Mouse (Mus musculus): ENCODE measurements around the gene Ccl5.

Gene Ccl5

DNA sequence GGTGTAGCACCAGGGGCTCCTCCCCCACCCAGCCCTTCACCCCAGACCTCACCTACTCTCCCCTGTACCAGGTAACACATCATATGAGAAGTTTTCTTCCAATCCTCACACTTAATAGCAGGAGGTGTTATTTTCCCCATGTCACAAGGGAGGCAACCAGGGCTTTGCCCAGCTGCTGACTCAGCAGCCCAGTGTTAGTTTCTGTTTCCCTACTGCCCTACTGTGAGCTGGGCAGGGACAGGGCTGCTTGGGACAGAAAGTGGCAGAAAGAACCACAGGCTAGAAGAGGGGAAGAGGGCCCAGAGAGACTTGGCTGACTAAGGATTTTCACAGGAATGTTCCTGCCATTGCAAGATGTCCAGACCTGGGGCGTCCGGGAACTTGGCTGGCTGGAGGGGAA lies 10.6 kb upstream of the Ccl5 start:
- DNase-seq (ENCODE audit: extremely low spot score, low spot score) = no peak

DNA sequence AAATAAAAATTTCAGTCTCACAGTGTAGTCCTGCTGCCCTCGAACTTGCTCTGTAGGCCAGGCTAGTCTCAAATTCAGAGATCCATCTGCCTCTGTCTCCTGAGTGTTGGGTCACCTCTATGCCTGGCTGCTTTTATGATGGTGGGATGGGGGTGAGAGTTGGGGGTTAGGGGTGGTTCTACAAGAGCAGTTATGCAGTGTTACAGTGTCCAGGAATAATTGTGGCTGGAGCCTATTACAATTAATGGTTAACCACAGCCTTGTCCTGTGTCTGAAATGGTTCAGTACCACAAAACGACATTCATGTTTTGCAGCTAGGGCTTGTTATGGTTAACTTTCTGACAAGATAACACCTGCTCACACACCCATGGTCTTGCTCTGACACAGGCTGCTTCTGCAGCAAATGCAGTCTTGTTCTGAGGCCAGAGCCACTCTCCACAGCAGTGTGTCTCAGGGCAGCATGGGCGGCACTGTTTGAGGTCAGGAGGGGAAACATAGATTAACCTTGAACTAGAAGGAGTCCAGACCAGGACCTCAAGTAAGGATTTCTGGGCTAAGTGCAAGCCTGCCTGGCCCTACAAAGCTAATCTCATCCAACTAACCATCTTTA lies 8.5 kb upstream of the Ccl5 start:
- DNase-seq (ENCODE audit: extremely low spot score, low spot score) = no peak

DNA sequence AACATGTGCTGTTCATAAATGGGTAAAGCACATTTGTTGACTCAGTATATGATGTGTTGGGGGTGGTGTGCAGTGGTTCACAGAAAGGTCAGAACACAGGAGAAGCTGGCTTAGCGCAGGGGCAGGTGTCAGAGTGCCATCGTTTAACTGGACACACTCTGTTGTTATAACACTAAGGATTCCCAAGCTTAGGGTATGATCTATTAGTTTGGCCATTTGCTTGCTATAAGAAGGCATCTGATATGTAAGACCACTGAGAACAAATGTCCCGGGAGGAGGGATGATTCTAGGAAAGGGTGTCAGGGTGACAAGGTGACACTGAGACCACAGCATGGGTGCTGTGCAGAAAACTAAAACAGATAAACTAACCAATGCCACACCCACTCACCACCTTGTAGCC lies 6.5 kb upstream of the Ccl5 start:
- no peak for DNase-seq (ENCODE audit: extremely low spot score, low spot score)

DNA sequence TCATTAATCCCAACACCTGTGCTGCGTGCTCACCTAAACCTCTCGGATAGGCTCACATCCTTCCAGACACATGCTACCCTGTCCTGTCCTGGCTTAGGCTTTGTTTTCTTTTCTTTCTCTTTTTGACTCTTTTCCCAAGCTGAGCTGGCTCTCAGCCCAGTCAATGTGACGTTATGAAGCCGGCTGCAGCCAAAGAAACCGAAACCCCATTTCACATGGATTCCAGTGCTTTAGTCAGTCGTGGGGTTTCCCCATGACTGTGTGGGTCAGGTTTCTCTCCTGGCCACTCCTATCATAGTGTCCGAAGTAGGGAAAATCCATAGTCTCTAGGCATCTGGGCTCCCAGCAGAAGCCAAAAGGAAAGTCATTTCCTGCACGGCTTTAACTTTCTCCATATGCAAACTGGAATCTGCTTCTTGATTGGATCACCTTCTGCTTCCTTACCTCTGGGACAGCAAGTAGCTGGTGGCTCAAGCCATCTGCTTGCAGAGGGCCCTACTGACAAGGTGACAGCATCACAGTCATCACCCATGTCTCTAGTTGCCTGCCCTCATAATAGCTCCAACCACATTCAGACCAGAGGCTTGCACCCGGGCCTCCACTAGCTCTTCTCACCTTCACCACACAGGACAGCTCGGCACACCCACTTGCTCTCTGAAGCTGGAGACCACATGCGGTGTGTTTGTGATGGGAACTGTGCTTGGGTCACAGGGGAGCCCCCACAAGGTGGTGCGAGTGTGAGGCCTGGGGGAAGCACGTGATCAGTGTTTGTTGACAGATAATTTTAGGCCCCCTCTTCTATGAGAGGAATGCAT lies 4.5 kb upstream of the Ccl5 start:
- DNase-seq (ENCODE audit: extremely low spot score, low spot score) = no peak

DNA sequence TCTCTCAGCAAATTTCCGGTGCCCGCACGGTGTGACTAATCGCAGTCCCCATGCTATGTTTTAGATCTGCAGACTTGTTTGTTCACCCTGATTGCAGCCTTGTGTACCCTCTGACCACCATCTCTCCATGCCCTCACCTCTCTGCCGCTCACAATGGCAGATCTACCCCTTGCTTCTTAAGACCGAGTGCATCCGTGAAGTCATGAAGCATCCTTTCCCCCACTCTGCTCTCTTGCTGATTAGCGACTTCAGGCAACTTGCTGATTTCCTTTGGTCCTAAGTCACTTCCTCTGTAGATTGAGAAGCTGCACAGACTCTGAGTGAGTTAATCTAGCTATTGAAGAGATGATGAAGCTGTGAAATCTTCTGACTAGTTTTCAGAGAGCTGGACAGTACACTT lies 3.8 kb upstream of the Ccl5 start:
- no peak for DNase-seq (ENCODE audit: extremely low spot score, low spot score)

DNA sequence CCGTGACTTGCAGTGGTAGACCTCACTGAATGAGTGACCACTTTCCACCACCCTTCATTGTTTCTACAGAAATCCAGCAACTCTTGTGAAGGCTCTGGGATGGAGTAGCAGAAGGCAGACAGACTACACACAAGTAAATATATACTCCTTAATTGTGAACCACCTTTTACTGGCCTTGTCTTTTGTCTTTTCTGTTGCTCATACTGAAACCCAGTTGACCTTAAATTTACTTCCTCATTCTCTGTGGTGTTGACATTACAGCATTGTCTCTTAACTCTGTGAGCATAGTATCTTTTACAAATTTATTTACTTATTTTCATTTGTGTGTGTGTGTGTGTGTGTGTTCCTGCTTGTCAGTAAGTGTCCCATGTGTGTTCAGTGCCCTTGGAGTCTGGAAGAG lies 2.9 kb upstream of the Ccl5 start:
- DNase-seq (ENCODE audit: extremely low spot score, low spot score) = no peak

DNA sequence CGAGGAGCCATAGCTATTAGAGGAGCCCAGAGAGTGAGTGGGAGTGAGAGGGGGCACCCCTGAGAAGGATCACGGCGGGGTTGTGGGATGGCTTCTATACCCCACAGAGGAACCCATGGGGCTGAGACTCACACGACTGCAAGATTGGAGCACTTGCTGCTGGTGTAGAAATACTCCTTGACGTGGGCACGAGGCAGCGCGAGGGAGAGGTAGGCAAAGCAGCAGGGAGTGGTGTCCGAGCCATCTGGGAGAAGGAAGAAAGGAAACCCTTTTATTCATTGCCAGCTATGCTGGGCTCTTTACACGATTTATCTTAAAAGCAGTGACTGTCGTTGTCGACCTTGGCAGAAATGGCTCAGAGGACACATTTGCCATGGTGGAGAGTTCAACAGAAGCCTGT lies 1.3 kb downstream of the Ccl5 start:
- DNase-seq (ENCODE audit: extremely low spot score, low spot score) = no peak

DNA sequence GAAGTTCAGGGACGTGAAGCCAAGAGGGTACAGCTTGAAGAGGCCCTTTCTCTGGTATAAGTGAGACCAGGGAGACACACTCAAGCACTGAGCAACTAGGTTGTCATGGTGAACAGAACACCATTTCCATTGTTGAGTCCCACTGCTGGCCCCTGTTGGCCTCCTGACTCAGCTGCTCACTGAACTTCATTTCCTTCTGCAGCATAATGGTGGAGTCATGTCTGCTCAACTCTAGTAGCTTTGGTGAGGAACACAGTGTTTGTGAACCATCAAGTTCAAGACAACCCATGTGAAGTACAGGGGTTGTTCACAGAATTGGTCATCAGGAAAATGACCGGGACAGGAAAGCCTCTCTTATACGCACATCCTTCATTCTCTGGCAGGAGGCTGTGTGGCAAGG lies 8.2 kb downstream of the Ccl5 start, which contains the start of gene Heatr9:
TSS of gene Heatr9 (minus strand) at position 101 of the 400 bp plus-strand sequence.
- DNase-seq (ENCODE audit: extremely low spot score, low spot score) = no peak

DNA sequence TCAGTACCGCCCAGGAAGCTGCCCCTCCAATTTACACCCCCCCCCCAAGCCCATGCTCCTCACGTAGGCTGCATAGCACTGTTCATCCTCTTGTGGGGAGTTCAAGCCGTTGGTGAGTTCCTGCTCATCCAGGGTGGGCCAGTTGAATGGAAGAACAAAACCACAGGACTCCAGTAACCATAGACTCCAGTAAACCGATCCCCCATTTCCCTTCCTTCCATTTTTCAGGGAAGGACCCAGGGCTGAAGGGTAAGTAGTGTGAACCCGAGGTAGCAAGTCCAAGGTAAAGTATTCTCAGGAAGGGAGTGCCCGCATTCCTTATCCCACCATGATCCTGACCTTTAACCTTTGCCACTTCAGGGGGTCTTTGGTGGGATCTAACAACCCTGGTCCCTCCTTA lies 11.9 kb downstream of the Ccl5 start:
- DNase-seq (ENCODE audit: extremely low spot score, low spot score) = no peak

DNA sequence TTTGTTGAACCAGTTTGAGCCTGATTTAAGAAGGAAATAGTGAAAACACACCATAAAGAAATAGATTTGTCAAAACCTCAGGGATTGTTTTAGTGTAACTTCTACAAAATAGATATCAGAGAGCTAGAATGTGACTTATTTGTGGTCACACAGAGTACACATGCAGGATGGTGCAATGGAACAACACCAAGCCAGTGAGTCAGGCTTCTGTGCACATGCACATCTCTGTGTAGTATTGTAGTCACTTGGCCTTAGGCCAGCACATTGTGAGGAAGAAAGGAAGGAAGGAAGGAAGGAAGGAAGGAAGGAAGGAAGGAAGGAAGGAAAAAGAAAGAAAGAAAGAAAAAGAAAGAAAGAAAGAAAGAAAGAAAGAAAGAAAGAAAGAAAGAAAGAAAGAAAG lies 13.2 kb downstream of the Ccl5 start:
- DNase-seq (ENCODE audit: extremely low spot score, low spot score) = no peak

DNA sequence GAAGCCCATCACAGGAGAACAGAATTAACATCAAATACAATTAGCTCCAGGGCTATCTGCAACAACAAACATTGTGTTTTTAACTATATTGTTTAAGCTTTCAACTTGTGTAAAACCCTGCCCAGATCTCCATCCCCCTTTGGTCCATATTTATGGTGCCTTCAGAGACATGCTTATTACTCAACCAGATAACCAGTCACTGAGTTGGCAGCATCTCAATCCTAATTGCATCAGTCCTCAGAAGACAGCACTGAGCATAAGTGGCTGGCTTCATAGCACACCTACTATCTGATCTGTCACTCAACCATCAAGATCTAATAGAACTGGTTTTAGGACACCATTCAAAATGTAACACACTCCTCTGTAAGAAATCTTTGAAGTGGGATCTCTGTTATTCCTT lies 20.8 kb downstream of the Ccl5 start:
- no peak for DNase-seq (ENCODE audit: extremely low spot score, low spot score)

DNA sequence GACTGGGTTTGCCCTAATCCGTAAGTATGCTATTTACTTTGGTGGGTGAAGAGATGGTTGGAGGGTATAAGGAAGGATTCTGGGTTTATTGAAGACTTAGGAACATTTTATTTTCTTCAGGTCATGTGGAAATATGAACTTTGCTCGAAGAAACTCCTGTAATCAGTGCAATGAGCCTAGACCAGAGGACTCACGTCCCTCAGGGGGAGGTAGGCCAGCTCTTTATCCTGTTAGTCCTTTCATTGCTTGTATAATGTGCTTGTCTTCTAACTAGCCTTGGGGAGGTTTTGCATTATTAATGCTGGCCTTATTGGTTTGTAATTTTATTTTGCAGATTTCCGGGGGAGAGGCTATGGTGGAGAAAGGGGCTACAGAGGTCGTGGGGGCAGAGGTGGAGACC lies 26.0 kb downstream of the Ccl5 start:
- no peak for DNase-seq (ENCODE audit: extremely low spot score, low spot score)

DNA sequence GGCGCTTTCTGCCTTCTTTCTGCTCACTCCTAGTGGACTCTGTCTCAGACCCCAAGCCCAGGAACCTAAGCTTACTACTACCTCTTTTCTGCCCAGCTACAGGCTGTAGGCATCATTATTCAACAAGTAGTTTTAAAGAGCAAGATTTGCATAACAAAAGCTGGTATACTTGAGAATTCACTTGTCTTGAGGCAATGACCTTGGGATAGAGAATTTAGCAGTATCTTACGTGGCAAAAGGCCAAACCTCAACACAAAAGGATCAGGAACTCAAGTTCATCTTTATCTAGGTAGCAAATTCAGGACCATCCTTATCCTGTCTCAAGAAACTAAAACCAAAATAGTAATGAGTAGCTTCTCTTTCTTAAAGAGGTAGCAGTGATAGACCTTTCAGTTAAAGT lies 34.7 kb downstream of the Ccl5 start:
- DNase-seq (ENCODE audit: extremely low spot score, low spot score) = no peak

DNA sequence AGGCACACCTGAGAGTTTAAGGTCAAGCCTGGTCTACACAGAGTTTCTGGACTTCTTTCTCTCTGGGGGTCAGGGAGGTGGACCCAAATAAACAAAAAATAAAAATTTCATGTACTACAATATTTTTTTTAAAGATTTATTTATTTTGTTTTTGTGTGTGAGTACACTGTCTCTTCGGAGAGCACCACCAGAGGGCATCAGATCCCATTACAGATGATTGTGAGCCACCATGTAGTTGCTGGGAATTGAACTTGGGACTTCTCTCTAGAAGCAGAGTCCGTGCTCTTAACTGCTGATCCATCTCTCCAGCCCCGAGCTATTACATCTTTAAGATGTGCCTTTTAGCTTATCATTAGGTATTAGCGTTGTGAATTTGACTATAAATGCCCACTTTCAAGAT lies 38.8 kb downstream of the Ccl5 start:
- DNase-seq (ENCODE audit: extremely low spot score, low spot score) = no peak
